Mouse (Mus musculus): ENCODE results near the gene Limk2. TPM values are rescaled to one million over a fixed set of nuclear protein-coding genes. Genes with fewer than 3 reads are reported as not detected.

The Limk2 gene
- total RNA-seq (2021), result 10 to 100 TPM; 31.8 to 34.4 TPM

- DNase-seq, result peak; percentile 95
These were observed at the start of gene Limk2 for GRCm38 (mm10) chr11:3408997-3409732. Gene Limk2, minus strand, starts transcription at chr11:3409189.

DNA sequence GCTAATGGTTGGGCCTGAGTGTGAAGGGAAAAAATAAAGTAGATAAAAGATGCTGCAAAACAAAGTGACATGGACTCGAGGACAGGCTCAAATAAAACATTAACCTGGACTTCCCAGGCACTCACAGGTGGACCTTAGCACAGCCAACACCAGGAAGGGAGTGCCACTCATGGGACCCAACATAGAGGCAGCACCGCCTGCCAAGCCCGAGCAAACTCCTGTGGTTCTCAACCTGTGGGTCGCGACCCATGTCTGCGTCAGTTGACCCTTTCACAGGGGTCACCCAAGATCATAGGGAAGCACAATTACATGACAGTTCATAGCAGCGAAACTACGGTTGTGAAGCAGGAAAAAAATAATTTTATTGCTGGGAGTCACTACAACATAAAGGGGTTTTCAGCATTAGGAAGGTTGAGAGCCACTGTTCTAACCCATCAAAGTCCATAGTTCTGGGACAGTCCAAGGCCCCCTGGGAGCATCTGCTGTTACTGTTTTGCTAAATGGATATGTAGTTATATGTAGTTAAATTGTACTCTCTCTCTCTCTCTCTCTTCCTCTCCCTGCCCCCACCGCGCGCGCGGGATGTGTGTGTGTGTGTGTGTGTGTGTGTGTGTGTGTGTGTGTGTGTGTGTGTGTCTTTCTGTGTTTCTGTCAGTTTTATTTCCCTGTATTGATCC lies 49.6 kb upstream of the Limk2 start:
- no peak for DNase-seq

- peak; percentile 77 for DNase-seq
These were observed 47.4 kb upstream of the Limk2 start for GRCm38 (mm10) chr11:3456354-3456753.

- no peak for DNase-seq
These were observed 45.5 kb upstream of the Limk2 start for GRCm38 (mm10) chr11:3454506-3454905.

GRCm38 (mm10) chr11:3453467-3453866 lies 44.5 kb upstream of the Limk2 start:
- peak; percentile 11 for DNase-seq

GRCm38 (mm10) chr11:3452769-3453168 lies 43.8 kb upstream of the Limk2 start:
- DNase-seq, result peak; percentile 25

DNA sequence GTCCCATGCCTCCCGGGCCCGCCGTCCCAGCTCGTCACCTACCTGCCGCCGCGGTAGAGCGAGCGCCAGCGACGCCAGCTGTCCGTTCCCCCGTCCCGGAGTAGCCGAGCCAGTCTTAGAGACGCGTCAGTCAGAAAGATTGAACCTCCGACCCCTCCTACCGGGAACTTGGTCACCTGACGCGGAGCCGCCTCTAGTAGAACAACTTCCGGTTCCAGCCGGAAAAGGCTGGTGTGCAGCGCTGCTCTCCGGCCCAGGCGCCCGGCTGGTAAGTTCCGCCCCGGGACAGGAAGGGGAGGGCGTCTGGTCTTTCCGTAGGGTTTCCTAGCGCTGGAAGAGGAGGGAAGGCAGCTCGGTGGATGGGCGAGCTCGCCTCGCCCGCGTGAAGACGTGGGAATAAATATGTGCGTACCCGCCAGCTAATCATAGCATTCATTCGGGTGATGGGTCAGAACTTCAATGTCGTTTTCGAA lies 43.2 kb upstream of the Limk2 start, which contains the start of gene Rnf185:
TSS of gene Rnf185 (minus strand) at position 197 of the 473 bp plus-strand sequence.
- peak; percentile 94 for DNase-seq

GRCm38 (mm10) chr11:3451701-3452163 lies 42.7 kb upstream of the Limk2 start:
- DNase-seq, result peak; percentile 55

DNA sequence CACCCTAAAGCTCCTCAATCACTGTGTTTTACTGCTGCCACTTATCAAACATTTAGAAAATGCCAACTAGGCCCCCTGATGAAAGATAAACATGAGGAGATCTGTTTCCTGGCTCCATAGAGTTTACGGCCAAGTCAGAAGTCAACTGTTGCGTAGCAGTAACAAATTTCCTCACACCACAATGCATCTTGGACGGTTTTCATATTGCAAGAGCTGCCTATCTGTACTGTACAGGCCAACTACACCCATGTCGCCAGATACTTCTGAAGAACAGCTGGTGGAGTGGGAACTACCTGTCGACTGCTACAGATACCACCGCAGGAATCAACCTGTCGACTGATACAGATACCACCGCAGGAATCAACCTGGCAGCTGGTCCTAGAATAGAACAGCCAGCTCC lies 35.9 kb upstream of the Limk2 start:
- DNase-seq, result no peak

DNA sequence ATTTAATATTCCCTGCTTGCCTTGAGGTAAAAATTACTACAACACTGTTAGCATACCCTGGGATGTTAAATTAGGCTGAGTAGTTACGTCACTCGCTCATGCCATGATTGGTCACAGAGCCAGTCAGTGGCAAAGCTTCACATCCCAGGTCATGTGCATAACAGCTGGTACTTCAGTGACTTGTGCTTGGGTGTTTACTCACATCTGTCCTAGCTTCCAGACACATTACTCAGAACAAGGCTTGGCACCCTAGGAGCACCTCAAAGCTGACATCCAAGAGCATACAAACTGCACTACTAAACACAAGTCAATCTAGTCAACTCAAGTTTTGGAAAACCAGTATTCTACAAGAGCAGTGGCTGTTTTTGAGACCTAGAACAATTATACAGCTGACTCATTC lies 34.1 kb upstream of the Limk2 start:
- no peak for DNase-seq

GRCm38 (mm10) chr11:3442677-3443076 lies 33.7 kb upstream of the Limk2 start:
- DNase-seq, result no peak

DNA sequence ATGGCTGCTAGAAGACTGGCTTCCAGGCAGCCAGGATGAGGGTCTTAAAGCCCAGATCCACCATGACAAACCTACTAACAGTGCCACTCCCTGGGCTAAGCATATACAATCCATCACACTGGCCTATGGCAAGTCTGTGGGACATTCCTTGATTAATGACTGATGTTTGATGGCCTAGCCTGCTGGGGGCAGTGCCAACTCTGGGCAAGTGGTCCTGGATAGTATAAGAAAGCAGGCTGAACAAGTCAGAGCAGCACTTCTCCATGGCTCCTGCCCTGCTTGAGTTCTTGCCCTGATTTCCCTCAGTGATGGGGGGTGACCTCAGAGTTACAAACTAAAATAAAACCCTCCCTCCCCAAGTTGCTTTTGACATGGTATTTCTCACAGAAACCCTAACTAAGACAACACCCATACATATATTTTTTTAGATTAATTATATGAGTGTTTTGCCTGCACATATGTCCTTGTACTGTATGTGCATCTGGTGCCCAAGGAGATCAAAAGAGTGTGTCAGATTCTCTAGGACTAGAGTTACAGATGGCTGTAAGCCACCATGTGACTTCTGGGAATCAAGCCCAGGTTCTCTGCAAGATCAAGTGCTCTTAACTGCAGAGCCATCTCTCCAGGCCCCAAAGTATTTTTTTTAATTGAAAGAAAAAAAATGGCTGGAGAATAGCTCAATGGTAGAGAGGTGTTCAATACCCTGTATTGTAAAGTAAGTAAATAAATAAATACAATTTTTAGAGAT lies 32.9 kb upstream of the Limk2 start:
- DNase-seq, result peak; percentile 24

- no peak for DNase-seq
These were observed 28.6 kb upstream of the Limk2 start for GRCm38 (mm10) chr11:3437621-3438020.

DNA sequence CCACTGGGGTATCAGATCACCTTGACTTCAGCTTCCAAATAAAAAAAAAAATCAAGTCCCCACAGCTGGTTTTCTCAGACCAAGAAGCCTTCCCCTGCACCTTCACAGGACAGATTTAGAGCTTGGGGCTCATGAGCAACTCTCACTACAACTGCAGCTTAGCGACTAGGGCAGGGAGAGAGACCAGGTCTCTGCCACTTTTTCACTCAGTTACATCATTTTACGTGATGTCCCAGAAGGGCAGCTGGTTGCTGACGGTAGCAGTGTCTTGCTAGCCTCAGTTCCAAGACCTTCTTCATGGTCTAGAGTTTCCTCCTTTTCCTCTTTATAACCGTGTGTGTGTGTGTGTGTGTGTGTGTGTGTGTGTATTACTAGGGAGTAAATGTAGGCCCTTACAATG lies 24.8 kb upstream of the Limk2 start:
- DNase-seq, result no peak

GRCm38 (mm10) chr11:3431976-3432603 lies 23.1 kb upstream of the Limk2 start:
- no peak for DNase-seq

DNA sequence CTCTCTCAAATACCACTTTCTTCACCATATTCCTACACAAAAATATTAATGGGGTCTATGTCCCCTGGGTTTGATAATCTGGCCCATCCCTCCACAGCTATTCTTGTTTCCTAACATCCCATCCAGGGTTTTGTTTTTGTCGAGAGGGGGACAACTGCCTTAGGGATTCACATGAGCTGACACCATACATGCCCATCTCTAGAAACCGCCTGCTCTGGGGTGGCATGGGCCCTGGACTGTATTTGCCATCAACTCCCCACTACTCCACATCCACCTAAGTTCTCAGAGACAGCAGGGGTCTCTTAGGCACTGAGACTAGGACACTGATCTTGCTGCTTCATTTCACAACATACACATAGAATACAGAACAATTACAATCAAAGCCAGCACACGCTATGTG lies 22.5 kb upstream of the Limk2 start:
- DNase-seq, result no peak

- no peak for DNase-seq
These were observed 19.6 kb upstream of the Limk2 start for GRCm38 (mm10) chr11:3428632-3429031.

DNA sequence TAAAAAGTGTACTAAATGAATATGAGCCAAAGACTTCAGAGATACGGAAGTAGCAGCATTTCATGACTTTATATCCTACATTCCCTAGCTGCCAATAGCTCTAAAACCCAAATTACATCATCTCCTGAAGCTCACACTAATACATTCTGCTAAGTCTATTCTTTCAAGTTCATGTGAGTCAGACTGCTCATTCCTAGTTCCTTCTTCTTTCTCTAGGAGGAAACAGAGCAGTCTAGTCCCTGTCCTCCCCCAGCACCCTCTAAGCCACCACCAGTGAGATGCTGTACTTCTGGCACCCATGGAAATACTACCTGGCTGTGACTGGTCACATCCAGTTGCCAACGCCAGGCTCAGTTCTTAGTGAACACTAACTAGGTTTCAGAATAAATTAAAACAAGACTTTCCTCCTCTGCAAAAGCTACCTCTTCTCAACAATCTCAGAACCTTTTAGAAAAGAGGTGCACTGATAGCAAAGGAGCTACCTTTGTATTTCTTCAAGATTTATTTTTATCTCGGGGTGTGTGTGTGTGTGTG lies 18.8 kb upstream of the Limk2 start:
- no peak for DNase-seq

DNA sequence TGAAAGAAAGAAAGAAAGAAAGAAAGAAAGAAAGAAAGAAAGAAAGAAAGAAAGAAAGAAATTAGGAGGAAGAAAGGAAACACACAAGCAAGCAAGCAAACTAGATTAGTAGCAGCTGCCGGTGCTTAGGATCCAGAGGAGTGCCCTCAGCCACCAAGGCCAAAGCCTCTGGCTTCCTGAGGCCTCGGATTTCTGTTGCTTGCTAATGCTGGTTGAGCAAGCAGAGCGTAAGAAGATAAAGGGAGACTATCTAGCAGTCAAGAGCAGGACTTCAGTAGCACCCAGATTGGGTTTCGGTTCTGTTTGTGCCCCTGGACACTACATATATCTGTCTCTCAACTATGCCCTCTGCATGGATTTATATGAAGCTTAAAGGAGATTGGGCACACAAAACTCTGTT lies 13.3 kb upstream of the Limk2 start:
- DNase-seq, result no peak

DNA sequence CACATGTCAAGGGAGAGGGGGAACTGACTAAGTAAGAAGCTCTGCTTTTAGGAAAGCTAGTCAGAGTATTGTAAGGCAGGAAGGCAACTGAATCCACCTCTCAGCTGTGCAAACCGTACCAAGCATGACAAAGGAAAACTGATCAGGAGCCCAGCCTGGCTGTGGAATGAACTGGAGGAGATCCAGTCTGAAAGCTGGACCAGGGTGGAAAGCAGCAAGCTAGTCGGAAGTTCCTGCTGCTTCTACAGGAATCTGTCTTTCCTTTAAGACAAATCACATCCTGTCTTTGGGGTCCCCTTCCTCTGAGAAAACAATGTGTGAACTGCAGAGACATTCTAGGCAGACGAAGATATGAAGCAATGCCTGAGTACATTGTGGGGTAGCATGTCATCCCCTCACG lies 9.8 kb upstream of the Limk2 start:
- peak; percentile 13 for DNase-seq

GRCm38 (mm10) chr11:3417795-3418194 lies 8.8 kb upstream of the Limk2 start:
- DNase-seq, result no peak

- no peak for DNase-seq
These were observed 7.4 kb upstream of the Limk2 start for GRCm38 (mm10) chr11:3416399-3416798.
